Mouse (Mus musculus): ENCODE results near the gene Cdh15. TPM values are rescaled to one million over a fixed set of nuclear protein-coding genes. Genes with fewer than 3 reads are reported as not detected.

Cdh15 gene
- polyA plus RNA-seq, 1 experiment = not detected

- 68% methylated on average over 13 of the region's 13 CpGs for WGBS
- Histone ChIP-seq H3K4me1 (ENCODE audit: control insufficient read depth, insufficient read depth, low read length) (no peaks in the 10 kb centered on the region), H3K27ac (ENCODE audit: control insufficient read depth, insufficient read depth, low read depth, low read length, poor library complexity) (no peak overlapping the region), H3K4me3 (replicated peaks; ENCODE audit: control insufficient read depth, low read depth, low read length) (no peak overlapping the region)
- no peak for TF ChIP-seq CTCF (IDR thresholded peaks at IDR 0.05; ENCODE audit: control insufficient read depth, insufficient read depth, low read length)
- no peak for TF ChIP-seq POLR2A (IDR thresholded peaks at IDR 0.05; ENCODE audit: borderline replicate concordance, control insufficient read depth, low read depth, low read length)
Measured at GRCm38 (mm10) chr8:122859843-122860242, 12.1 kb downstream of the Cdh15 start.

- no peak overlapping the region for H3K27ac ChIP-seq (ENCODE audit: control insufficient read depth, insufficient read depth, low read depth, low read length, poor library complexity)
- no peak overlapping the region for H3K4me3 ChIP-seq (replicated peaks; ENCODE audit: control insufficient read depth, low read depth, low read length)
- H3K4me1 ChIP-seq (ENCODE audit: control insufficient read depth, insufficient read depth, low read length) = peaks cover 3% of the 10 kb centered on the region; the same call in 1 of the 2 replicates
- no peak for TF ChIP-seq POLR2A (IDR thresholded peaks at IDR 0.05; ENCODE audit: borderline replicate concordance, control insufficient read depth, low read depth, low read length)
- TF ChIP-seq CTCF (IDR thresholded peaks at IDR 0.05; ENCODE audit: control insufficient read depth, insufficient read depth, low read length) = no peak
- WGBS = 48% methylated on average over 26 of the region's 26 CpGs
Measured at GRCm38 (mm10) chr8:122864719-122865129, 17.0 kb downstream of the Cdh15 start.

- no peak overlapping the region for H3K4me3 ChIP-seq (replicated peaks; ENCODE audit: control insufficient read depth, low read depth, low read length)
- TF ChIP-seq CTCF (IDR thresholded peaks at IDR 0.05; ENCODE audit: control insufficient read depth, insufficient read depth, low read length) (peak; percentile 45; the same call in 1 of the 2 replicates), POLR2A (IDR thresholded peaks at IDR 0.05; ENCODE audit: borderline replicate concordance, control insufficient read depth, low read depth, low read length) (no peak)
- 50% methylated on average over 10 of the region's 10 CpGs for WGBS
- no peak overlapping the region for H3K27ac ChIP-seq (ENCODE audit: control insufficient read depth, insufficient read depth, low read depth, low read length, poor library complexity)
- peaks cover 5% of the 10 kb centered on the region; the same call in 1 of the 2 replicates for H3K4me1 ChIP-seq (ENCODE audit: control insufficient read depth, insufficient read depth, low read length)
Measured at GRCm38 (mm10) chr8:122865441-122865840, 17.7 kb downstream of the Cdh15 start.

DNA sequence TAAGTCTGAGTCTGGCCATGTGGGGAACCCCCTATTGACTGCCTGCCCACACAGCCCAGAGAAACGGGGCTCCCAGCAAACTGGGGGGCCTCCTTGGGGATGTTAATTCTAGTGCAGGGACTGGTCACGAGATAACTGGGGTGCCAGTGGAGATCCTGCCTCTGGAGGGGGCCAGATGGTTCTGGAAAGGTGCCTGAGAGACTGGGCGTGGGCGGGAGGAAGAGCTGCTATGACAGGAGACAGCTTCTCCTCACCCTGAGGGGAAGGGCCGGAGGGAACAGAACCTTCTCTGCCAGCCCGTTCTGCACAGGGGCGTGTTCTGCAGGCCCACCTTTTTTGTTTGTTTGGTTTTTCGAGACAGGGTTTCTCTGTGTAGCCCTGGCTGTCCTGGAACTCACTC is 18.5 kb downstream of the Cdh15 start:
- Histone ChIP-seq H3K4me3 (replicated peaks; ENCODE audit: control insufficient read depth, low read depth, low read length) (no peak overlapping the region), H3K4me1 (ENCODE audit: control insufficient read depth, insufficient read depth, low read length) (peaks cover 5% of the 10 kb centered on the region; the same call in 1 of the 2 replicates), H3K27ac (ENCODE audit: control insufficient read depth, insufficient read depth, low read depth, low read length, poor library complexity) (no peak overlapping the region)
- WGBS = 64% methylated on average over 8 of the region's 8 CpGs
- TF ChIP-seq POLR2A (IDR thresholded peaks at IDR 0.05; ENCODE audit: borderline replicate concordance, control insufficient read depth, low read depth, low read length) = no peak
- no peak for TF ChIP-seq CTCF (IDR thresholded peaks at IDR 0.05; ENCODE audit: control insufficient read depth, insufficient read depth, low read length)

GRCm38 (mm10) chr8:122867982-122868381 is 20.2 kb downstream of the Cdh15 start:
- 71% methylated on average over 6 of the region's 6 CpGs for WGBS
- H3K4me1 ChIP-seq (ENCODE audit: control insufficient read depth, insufficient read depth, low read length) = peaks cover 9% of the 10 kb centered on the region; the same call in 1 of the 2 replicates
- H3K27ac ChIP-seq (ENCODE audit: control insufficient read depth, insufficient read depth, low read depth, low read length, poor library complexity) = no peak overlapping the region
- no peak for TF ChIP-seq POLR2A (IDR thresholded peaks at IDR 0.05; ENCODE audit: borderline replicate concordance, control insufficient read depth, low read depth, low read length)
- TF ChIP-seq CTCF (IDR thresholded peaks at IDR 0.05; ENCODE audit: control insufficient read depth, insufficient read depth, low read length) = no peak
- no peak overlapping the region for H3K4me3 ChIP-seq (replicated peaks; ENCODE audit: control insufficient read depth, low read depth, low read length)

DNA sequence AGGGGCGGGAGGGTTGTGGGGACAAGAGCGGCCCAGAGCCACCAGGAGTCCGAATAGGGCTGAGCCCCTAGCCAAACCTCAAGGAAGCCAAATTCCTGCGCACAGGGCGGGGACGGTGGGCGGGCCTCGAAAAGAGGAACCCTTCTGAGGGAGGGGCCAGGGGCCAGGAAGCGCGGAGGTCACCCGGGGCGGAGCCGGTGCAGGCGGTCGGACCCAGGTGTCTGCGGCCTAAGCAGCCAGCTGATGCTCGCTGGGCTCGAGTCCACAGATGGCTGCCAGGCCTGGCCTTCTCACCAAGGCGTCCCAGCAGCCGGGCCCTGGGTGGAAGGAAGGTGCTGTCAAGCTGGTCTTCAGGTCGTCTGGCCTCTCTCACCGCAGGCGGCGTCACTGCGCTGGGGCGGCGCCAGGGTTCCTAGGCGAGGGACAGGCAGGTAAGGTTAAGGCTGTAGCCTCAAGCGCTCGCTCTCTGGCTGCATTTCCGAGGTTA is 22.7 kb downstream of the Cdh15 start:
- 1% methylated on average over 31 of the region's 31 CpGs for WGBS
- Histone ChIP-seq H3K4me1 (ENCODE audit: control insufficient read depth, insufficient read depth, low read length) (peaks cover 9% of the 10 kb centered on the region; the same call in 1 of the 2 replicates), H3K27ac (ENCODE audit: control insufficient read depth, insufficient read depth, low read depth, low read length, poor library complexity) (peak overlapping the region; percentile 90), H3K4me3 (replicated peaks; ENCODE audit: control insufficient read depth, low read depth, low read length) (peak overlapping the region; percentile 76)
- TF ChIP-seq CTCF (IDR thresholded peaks at IDR 0.05; ENCODE audit: control insufficient read depth, insufficient read depth, low read length) (no peak), POLR2A (IDR thresholded peaks at IDR 0.05; ENCODE audit: borderline replicate concordance, control insufficient read depth, low read depth, low read length) (peak; percentile 72; the same call in 1 of the 2 replicates)

- 62% methylated on average over 9 of the region's 9 CpGs for WGBS
- no peak for TF ChIP-seq POLR2A (IDR thresholded peaks at IDR 0.05; ENCODE audit: borderline replicate concordance, control insufficient read depth, low read depth, low read length)
- TF ChIP-seq CTCF (IDR thresholded peaks at IDR 0.05; ENCODE audit: control insufficient read depth, insufficient read depth, low read length) = no peak
Measured at GRCm38 (mm10) chr8:122871663-122872062, 23.9 kb downstream of the Cdh15 start.

DNA sequence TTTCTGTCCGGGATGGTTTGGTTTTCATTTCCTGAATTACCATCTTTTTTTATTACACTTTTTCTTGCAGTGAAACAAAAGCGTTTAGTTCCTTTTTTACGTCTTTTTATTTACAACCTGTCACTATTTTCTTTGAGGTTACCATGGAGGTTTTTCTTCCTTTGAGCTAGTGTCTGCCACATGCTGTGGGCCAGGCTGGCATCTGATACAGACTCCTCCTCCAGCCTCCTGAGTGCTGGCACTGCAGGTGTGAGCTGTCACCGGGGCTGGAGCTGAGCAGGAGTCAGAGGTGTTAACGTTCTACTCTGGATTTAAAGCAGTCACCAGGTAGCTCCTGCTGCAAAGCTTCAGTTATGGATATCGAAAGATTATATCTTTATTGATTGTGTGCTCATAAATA is 25.4 kb downstream of the Cdh15 start:
- peaks cover 9% of the 10 kb centered on the region; the same call in 1 of the 2 replicates for H3K4me1 ChIP-seq (ENCODE audit: control insufficient read depth, insufficient read depth, low read length)
- H3K4me3 ChIP-seq (replicated peaks; ENCODE audit: control insufficient read depth, low read depth, low read length) = no peak overlapping the region
- H3K27ac ChIP-seq (ENCODE audit: control insufficient read depth, insufficient read depth, low read depth, low read length, poor library complexity) = no peak overlapping the region
- WGBS = 14% methylated on average over 6 of the region's 6 CpGs
- TF ChIP-seq POLR2A (IDR thresholded peaks at IDR 0.05; ENCODE audit: borderline replicate concordance, control insufficient read depth, low read depth, low read length) (no peak), CTCF (IDR thresholded peaks at IDR 0.05; ENCODE audit: control insufficient read depth, insufficient read depth, low read length) (no peak)

More at GRCm38 (mm10) chr8:122871663-122872062, 23.9 kb downstream of the Cdh15 start:
- Histone ChIP-seq H3K4me3 (replicated peaks; ENCODE audit: control insufficient read depth, low read depth, low read length) (no peak overlapping the region), H3K4me1 (ENCODE audit: control insufficient read depth, insufficient read depth, low read length) (peaks cover 9% of the 10 kb centered on the region; the same call in 1 of the 2 replicates), H3K27ac (ENCODE audit: control insufficient read depth, insufficient read depth, low read depth, low read length, poor library complexity) (no peak overlapping the region)
